Mouse (Mus musculus) spleen, adult 2 months (tissue): ENCODE measurements around the gene Dvl2. TPM values are rescaled to one million over a fixed set of nuclear protein-coding genes. Genes with fewer than 3 reads are reported as not detected.
A peak's percentile ranks its signal among the peaks of the same experiment; 100 is the strongest.

Source experiments
- DNase-seq, 2 experiments: peaks; one replicate each; pipeline versions ENCODE4 v3.0.0 to v3.0.0-alpha.2; 2012 to 2021; ENCODE audit warnings: low spot score in 2 of 2, low read depth in 1 of 2
- H3K27ac ChIP-seq: fragments of 200-500 bp; 2 replicates; pipeline ENCODE4 v1.5.1; 2012; ENCODE audit warnings: low read length, inconsistent platforms; ENCODE audit not compliant: insufficient read depth
- H3K27me3 ChIP-seq: fragments of 200-500 bp; 2 replicates; pipeline ENCODE4 v1.6.1; 2012; ENCODE audit warnings: mild to moderate bottlenecking, moderate library complexity, low read length, inconsistent platforms; ENCODE audit not compliant: control insufficient read depth, insufficient read depth
- H3K36me3 ChIP-seq: fragments of 200-500 bp; 2 replicates; pipeline ENCODE4 v1.6.1; 2012; ENCODE audit warnings: mild to moderate bottlenecking, low read length, inconsistent platforms; ENCODE audit not compliant: control insufficient read depth, insufficient read depth
- H3K4me1 ChIP-seq: fragments of 200-500 bp; 2 replicates; pipeline ENCODE4 v1.6.1; 2011; ENCODE audit warnings: inconsistent platforms; ENCODE audit not compliant: control insufficient read depth, insufficient read depth, insufficient read length
- H3K4me3 ChIP-seq: fragments of 200-500 bp; 2 replicates; pipeline ENCODE4 v1.5.1; 2011; ENCODE audit warnings: mild to moderate bottlenecking, inconsistent platforms; ENCODE audit not compliant: insufficient read depth, insufficient read length; ENCODE audit errors: extremely low read depth
- CTCF ChIP-seq: fragments of 200-500 bp; IDR thresholded peaks from 2 replicates; pipeline ENCODE4 v1.5.1; 2011; ENCODE audit warnings: mild to moderate bottlenecking, inconsistent platforms; ENCODE audit not compliant: insufficient read depth, insufficient read length, insufficient replicate concordance; ENCODE audit errors: extremely low read depth
- POLR2A ChIP-seq: fragments of 200-500 bp; IDR thresholded peaks from 2 replicates; pipeline ENCODE4 v1.6.1; 2011; ENCODE audit warnings: low read depth, low read length, inconsistent platforms
- WGBS: fragments of 180-500 bp; shearing (Covaris S2); methylation state at CpG from one replicate; pipeline ENCODE4 v1.1.7; 2018; 5-methylcytosine and 5-hydroxymethylcytosine counted together
- polyA plus RNA-seq: library from polyadenylated mRNA; depleted of rRNA; stranded (reverse); fragments of >200 nt; gene quantifications from 2 replicates; pipeline ENCODE4 v1.2.3, GENCODE M21; 2012

Dvl2 gene
- polyA plus RNA-seq, 1 experiment, result 22.3 TPM

- H3K4me1 ChIP-seq, result peaks cover 17% of the 10 kb centered on the region; the same call in 1 of the 2 replicates
- no peaks in the 10 kb centered on the region for H3K36me3 ChIP-seq
- WGBS, result 47% methylated on average over 11 of the region's 11 CpGs
- no peak for TF ChIP-seq CTCF
- TF ChIP-seq POLR2A, result no peak
- no peaks in the 10 kb centered on the region for H3K27me3 ChIP-seq
- H3K27ac ChIP-seq, result peak overlapping the region; percentile 18; the same call in 1 of the 2 replicates
- peak overlapping the region; percentile 8; the same call in 1 of the 2 replicates for H3K4me3 ChIP-seq
- no peak for DNase-seq
Observed at GRCm38 (mm10) chr11:70029829-70030550, 29.6 kb downstream of the Dvl2 start.

DNA sequence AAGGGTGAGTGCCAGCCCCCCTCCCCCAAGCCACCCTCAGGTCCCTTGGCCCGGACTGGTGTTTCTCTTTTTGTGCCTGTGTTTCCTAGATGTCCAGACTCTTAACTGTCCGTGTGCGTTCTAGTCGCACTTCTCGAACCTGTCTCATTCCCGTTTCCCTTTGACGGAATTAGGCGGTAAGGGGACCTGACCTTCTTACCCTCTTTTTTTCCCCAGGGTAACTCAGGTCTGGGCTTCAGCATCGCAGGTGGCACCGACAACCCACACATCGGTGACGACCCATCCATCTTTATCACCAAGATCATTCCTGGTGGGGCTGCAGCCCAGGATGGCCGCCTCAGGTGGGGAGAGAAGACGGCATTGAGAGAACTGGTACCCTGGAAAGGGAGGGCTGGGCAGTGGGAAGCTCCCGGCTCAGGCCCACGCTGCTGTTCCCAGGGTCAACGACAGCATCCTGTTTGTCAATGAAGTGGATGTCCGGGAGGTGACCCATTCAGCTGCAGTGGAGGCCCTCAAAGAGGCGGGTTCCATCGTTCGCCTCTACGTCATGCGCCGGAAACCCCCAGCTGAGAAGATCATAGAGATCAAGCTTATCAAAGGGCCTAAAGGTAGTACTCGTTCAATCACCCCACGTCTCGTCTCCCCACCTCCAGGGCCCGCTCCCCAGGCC, 30.4 kb downstream of the Dvl2 start:
- Histone ChIP-seq H3K27ac (no peak overlapping the region), H3K27me3 (no peaks in the 10 kb centered on the region), H3K4me3 (no peak overlapping the region), H3K36me3 (no peaks in the 10 kb centered on the region), H3K4me1 (peaks cover 17% of the 10 kb centered on the region; the same call in 1 of the 2 replicates)
- no peak for DNase-seq
- TF ChIP-seq CTCF (no peak), POLR2A (no peak)
- 95% methylated on average over 28 of the region's 28 CpGs for WGBS

DNA sequence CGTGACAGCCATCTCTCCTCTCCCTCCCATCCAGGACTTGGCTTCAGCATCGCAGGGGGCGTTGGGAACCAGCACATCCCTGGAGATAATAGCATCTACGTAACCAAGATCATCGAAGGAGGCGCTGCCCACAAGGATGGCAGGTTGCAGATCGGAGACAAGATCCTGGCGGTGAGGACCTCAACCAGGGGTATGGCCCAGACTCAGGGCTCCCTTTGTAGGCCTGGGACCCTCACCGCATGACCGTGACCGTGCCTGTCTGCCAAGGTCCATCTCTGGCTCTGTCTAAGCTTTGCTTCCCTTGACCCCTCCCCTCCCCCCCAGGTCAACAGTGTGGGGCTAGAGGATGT, 30.9 kb downstream of the Dvl2 start:
- 96% methylated on average over 11 of the region's 11 CpGs for WGBS
- H3K27ac ChIP-seq, result no peak overlapping the region
- no peaks in the 10 kb centered on the region for H3K36me3 ChIP-seq
- peaks cover 17% of the 10 kb centered on the region; the same call in 1 of the 2 replicates for H3K4me1 ChIP-seq
- TF ChIP-seq CTCF, result no peak
- no peak for TF ChIP-seq POLR2A
- H3K27me3 ChIP-seq, result no peaks in the 10 kb centered on the region
- H3K4me3 ChIP-seq, result no peak overlapping the region
- DNase-seq, result no peak

DNA sequence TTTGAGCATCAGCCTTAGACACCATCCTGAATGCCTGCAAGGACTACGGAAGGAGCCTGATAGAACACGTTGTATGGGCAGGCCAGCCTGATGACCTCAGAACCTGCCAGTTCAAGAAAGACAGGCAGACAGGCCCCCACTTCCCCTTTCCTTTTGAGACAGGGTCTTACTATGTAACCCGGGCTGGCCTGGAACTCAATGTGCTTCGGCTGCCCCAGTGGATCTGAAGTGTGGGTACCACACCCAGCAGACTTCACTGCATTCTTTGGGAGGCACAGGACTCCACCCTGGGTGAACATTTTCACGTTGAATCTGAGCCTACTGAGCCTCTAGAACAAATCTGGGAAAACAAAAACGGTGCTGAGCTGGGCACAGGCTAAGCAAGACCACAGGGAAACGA, 37.8 kb downstream of the Dvl2 start:
- H3K36me3 ChIP-seq, result no peaks in the 10 kb centered on the region
- peak overlapping the region; percentile 5; the same call in 1 of the 2 replicates for H3K27ac ChIP-seq
- TF ChIP-seq CTCF (no peak), POLR2A (no peak)
- H3K4me1 ChIP-seq, result peaks cover 3% of the 10 kb centered on the region; the same call in 1 of the 2 replicates
- no peak overlapping the region for H3K4me3 ChIP-seq
- WGBS, result 53% methylated on average over 7 of the region's 7 CpGs
- DNase-seq, result no peak
- H3K27me3 ChIP-seq, result no peaks in the 10 kb centered on the region

DNA sequence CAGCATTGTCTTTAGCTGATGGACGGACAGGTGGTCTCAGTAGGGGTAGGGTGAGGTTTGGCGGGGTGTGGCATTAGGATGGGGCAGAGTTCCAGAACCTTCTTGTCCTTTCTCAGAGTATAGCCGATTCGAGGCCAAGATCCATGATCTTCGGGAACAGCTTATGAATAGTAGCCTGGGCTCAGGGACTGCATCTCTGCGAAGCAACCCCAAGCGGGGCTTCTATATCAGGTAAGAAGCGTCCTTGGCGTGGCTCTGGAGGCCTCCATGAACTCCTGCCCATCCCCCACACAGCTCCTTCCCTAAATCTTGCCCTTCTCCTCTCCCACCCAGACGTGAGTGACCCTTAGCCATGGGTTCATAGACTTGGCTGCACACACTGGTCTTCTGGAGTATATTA, 39.2 kb downstream of the Dvl2 start:
- H3K36me3 ChIP-seq, result no peaks in the 10 kb centered on the region
- H3K27ac ChIP-seq, result no peak overlapping the region
- no peak for DNase-seq
- 87% methylated on average over 10 of the region's 10 CpGs for WGBS
- H3K4me3 ChIP-seq, result no peak overlapping the region
- H3K27me3 ChIP-seq, result no peaks in the 10 kb centered on the region
- TF ChIP-seq CTCF (no peak), POLR2A (no peak)
- peaks cover 3% of the 10 kb centered on the region; the same call in 1 of the 2 replicates for H3K4me1 ChIP-seq

- Histone ChIP-seq H3K36me3 (no peaks in the 10 kb centered on the region), H3K27me3 (no peaks in the 10 kb centered on the region), H3K27ac (no peak overlapping the region), H3K4me1 (peaks cover 3% of the 10 kb centered on the region; the same call in 1 of the 2 replicates), H3K4me3 (no peak overlapping the region)
- DNase-seq, result no peak
- WGBS, result 83% methylated on average over 7 of the region's 7 CpGs
- TF ChIP-seq POLR2A, result no peak
- TF ChIP-seq CTCF, result no peak
Observed at GRCm38 (mm10) chr11:70040184-70040583, 39.8 kb downstream of the Dvl2 start.
